In the genomic region with DNA sequence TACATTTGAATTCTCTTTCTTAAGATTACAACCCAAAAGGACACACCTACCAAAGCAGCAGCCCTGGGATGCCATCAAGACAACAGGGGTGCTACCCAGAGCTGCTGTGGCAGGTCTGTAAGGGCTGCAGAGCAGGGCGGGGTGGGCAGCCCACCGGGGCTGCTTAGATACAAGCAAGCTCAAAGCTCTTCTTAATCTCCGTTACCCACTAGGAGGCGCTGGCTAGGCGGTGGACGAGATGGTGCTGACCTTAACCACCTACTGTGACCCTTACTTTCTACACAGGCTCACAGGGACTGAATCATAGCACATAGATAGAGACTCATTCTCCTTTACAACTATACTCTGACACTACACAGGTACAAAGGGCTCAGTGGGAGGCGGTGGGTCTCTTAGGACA, we compare ENCODE assay signal across 9 mouse cellular contexts.
DNase-seq lines count a peak whose midpoint lies in the region; ATAC-seq and TF ChIP-seq lines count a peak whose summit lies in the region.
"Had no signal": no experiment of that assay in that cellular context is flagged by ENCODE, and none has a peak within 500 bp of the region (broad histone marks: within the 10 kb centered on the region; RNA-seq: fewer than 3 reads in every experiment).

No protein-coding gene starts in this region.

- no peak for ATAC-seq in forebrain, embryonic 11.5 days (replicated peaks; ENCODE audit: low FRiP score)
- no peak for ATAC-seq in forebrain, embryonic 16.5 days
- peak; percentile 71 for ATAC-seq in megakaryocyte, adult 5-6 weeks (ENCODE audit: poor library complexity, severe bottlenecking)
- no peak for ATAC-seq in inflammation-experienced regulatory T-cells, adult 6 months

- H3K27me3 ChIP-seq in forebrain, embryonic 11.5 days (ENCODE audit: control insufficient read depth, insufficient read depth, low read length), result no peaks in the 10 kb centered on the region
- no peaks in the 10 kb centered on the region for H3K27me3 ChIP-seq in forebrain, embryonic 16.5 days (replicated peaks; ENCODE audit: control insufficient read depth, insufficient read depth, low read length)
- no peaks in the 10 kb centered on the region for H3K27me3 ChIP-seq in cerebellum, adult 2 months (ENCODE audit: control insufficient read depth, insufficient read depth, low read length)
- H3K27me3 ChIP-seq: neural tube, embryonic 13.5 days had no signal

- H3K4me1 ChIP-seq in forebrain, embryonic 11.5 days (replicated peaks; ENCODE audit: control insufficient read depth, insufficient read depth, low read length), result no peaks in the 10 kb centered on the region
- H3K4me1 ChIP-seq in forebrain, embryonic 16.5 days (replicated peaks; ENCODE audit: control insufficient read depth, insufficient read depth, low read length), result no peaks in the 10 kb centered on the region
- peaks cover 10% of the 10 kb centered on the region for H3K4me1 ChIP-seq in cerebellum, adult 2 months (ENCODE audit: control insufficient read depth, insufficient read depth, low read length)
- H3K4me1 ChIP-seq: neural tube, embryonic 13.5 days had no signal

- DNase-seq in forebrain, embryonic 11.5 days (ENCODE audit: low spot score), result peak; percentile 58
- DNase-seq in right cerebral cortex, postnatal 14 days, result peak; percentile 19
- no peak for DNase-seq in right cerebral cortex, postnatal 10 days (ENCODE audit: low spot score in 2 of 2)
- peak; percentile 54 to 57 for DNase-seq in cerebellum, adult 2 months
- DNase-seq in heart, postnatal 10 days, result peak; percentile 64 to 73

- WGBS in forebrain, embryonic 11.5 days, result 18% methylated on average over 7 of the region's 7 CpGs
- 22% methylated on average over 7 of the region's 7 CpGs for WGBS in forebrain, embryonic 16.5 days
- 30% methylated on average over 7 of the region's 7 CpGs for WGBS in cerebellum, adult 2 months

- no peaks in the 10 kb centered on the region for H3K9me3 ChIP-seq in forebrain, embryonic 11.5 days (ENCODE audit: control insufficient read depth, low read length)
- no peaks in the 10 kb centered on the region for H3K9me3 ChIP-seq in forebrain, embryonic 16.5 days (ENCODE audit: control insufficient read depth, low read length)
- H3K9me3 ChIP-seq: neural tube, embryonic 13.5 days had no signal

- H3K9ac ChIP-seq in forebrain, embryonic 11.5 days (ENCODE audit: low read length), result no peak overlapping the region
- H3K9ac ChIP-seq in forebrain, embryonic 16.5 days (replicated peaks; ENCODE audit: low read depth, low read length), result no peak overlapping the region
- H3K9ac ChIP-seq: neural tube, embryonic 13.5 days had no signal

- TF ChIP-seq POLR2A in cerebellum, adult 2 months (IDR thresholded peaks at IDR 0.05; ENCODE audit: borderline replicate concordance, insufficient read depth, low read length), result no peak

- H3K4me3 ChIP-seq in forebrain, embryonic 11.5 days (ENCODE audit: low read depth, low read length), result no peak overlapping the region
- no peak overlapping the region for H3K4me3 ChIP-seq in forebrain, embryonic 16.5 days (replicated peaks; ENCODE audit: low read length)
- H3K4me3 ChIP-seq in cerebellum, adult 2 months (replicated peaks; ENCODE audit: insufficient read depth, low read depth, low read length), result no peak overlapping the region
- H3K4me3 ChIP-seq: neural tube, embryonic 13.5 days had no signal

- no peak overlapping the region for H3K4me2 ChIP-seq in forebrain, embryonic 11.5 days (ENCODE audit: low read depth, low read length, severe bottlenecking)
- H3K4me2 ChIP-seq in forebrain, embryonic 16.5 days (ENCODE audit: low read length), result no peak overlapping the region
- H3K4me2 ChIP-seq: neural tube, embryonic 13.5 days had no signal

- no peaks in the 10 kb centered on the region for H3K36me3 ChIP-seq in forebrain, embryonic 11.5 days (ENCODE audit: control insufficient read depth, insufficient read depth, low read length)
- H3K36me3 ChIP-seq in forebrain, embryonic 16.5 days (ENCODE audit: control insufficient read depth, insufficient read depth), result peaks cover 4% of the 10 kb centered on the region; the same call in 1 of the 2 replicates

- intact Hi-C loops in heart, postnatal 10 days (cut with DNase I), result loop anchor here (5.0 kb wide), 1 partner anchor 212 kb away; no protein-coding TSS in a partner anchor

- no peak overlapping the region for H3K27ac ChIP-seq in forebrain, embryonic 11.5 days (ENCODE audit: low read depth, low read length)
- no peak overlapping the region for H3K27ac ChIP-seq in forebrain, embryonic 16.5 days (ENCODE audit: low read length)
- no peak overlapping the region for H3K27ac ChIP-seq in cerebellum, adult 2 months (ENCODE audit: insufficient read depth, low read length)
- H3K27ac ChIP-seq: neural tube, embryonic 13.5 days had no signal

- TF ChIP-seq CTCF in cerebellum, adult 2 months (IDR thresholded peaks at IDR 0.05; ENCODE audit: borderline replicate concordance, insufficient read depth, low read depth, low read length), result peak; percentile 60; the same call in 1 of the 2 replicates

Comparison
In these comparisons a context has a peak if more than half of its experiments do, and no peak if none do; other contexts are left out.
1. DNase-seq: peak in forebrain, embryonic 11.5 days (single experiment), right cerebral cortex, postnatal 14 days (single experiment), cerebellum, adult 2 months (2 of 2) and heart, postnatal 10 days (2 of 2); none in right cerebral cortex, postnatal 10 days (0 of 2).